Mouse (Mus musculus): Measurements from ENCODE around the gene Gm13030. TPM values are rescaled to one million over a fixed set of nuclear protein-coding genes. Genes with fewer than 3 reads are reported as not detected.
A peak's percentile ranks its signal among the peaks of the same experiment; 100 is the strongest.

Gene Gm13030
- polyA plus RNA-seq, 1 experiment: not detected

DNA sequence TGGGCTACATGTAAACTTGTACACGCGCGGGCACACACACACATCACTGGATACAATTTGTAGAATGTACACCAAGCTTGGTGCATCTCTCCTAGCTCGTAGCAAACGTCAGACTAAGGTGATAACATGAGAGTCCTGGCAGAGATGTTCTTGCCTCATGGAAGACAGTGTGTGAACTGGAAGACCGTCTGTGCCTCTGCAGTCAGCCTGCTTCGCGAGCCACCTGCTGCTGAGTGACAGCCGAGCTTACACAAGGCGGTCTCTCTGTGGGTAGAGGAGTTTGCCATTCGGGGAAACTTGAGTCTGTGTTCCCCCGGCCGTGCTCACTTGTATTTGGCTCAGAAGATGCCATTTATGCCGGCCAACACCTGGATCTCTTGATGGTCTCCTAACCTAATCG, 15.3 kb downstream of the Gm13030 start:
- Histone ChIP-seq H3K27ac (ENCODE audit: insufficient read depth, low read depth, low read length) (no peak overlapping the region), H3K4me3 (ENCODE audit: insufficient read depth, low read depth, low read length) (no peak overlapping the region), H3K4me1 (ENCODE audit: control insufficient read depth, insufficient read depth, low read length) (peaks cover 11% of the 10 kb centered on the region)
- WGBS: 77% methylated on average over 15 of the region's 15 CpGs
- TF ChIP-seq CTCF (IDR thresholded peaks at IDR 0.05; ENCODE audit: insufficient read depth, low read depth, low read length) (no peak), POLR2A (IDR thresholded peaks at IDR 0.05; ENCODE audit: insufficient read depth, low read depth, low read length) (no peak)

- TF ChIP-seq POLR2A (IDR thresholded peaks at IDR 0.05; ENCODE audit: insufficient read depth, low read depth, low read length) (no peak), CTCF (IDR thresholded peaks at IDR 0.05; ENCODE audit: insufficient read depth, low read depth, low read length) (no peak)
- WGBS: 69% methylated on average over 10 of the region's 10 CpGs
- H3K27ac ChIP-seq (ENCODE audit: insufficient read depth, low read depth, low read length): no peak overlapping the region
- peaks cover 11% of the 10 kb centered on the region for H3K4me1 ChIP-seq (ENCODE audit: control insufficient read depth, insufficient read depth, low read length)
- no peak overlapping the region for H3K4me3 ChIP-seq (ENCODE audit: insufficient read depth, low read depth, low read length)
Observed at GRCm38 (mm10) chr4:138857576-138857975, 16.2 kb downstream of the Gm13030 start.

DNA sequence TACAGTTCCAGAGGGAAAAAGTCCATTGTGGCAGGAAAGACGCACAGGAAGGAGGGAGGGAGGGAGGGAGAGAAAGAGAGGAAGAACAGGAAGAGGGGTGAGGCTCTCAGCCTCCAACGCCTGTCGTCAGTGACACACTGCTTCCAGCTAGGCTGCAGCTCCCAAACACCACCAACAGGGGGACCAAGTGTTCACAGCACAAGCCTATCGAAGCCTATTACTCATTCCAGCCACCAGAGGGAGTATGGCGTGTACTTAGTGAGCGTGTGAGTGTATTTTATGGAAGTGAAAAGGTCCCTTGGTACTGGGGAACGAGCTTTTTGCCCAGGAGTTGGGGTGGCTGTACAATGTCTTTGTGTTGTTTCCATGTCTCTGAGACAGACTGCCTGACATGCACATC, 17.3 kb downstream of the Gm13030 start:
- WGBS: 11% methylated on average over 7 of the region's 7 CpGs
- Histone ChIP-seq H3K4me1 (ENCODE audit: control insufficient read depth, insufficient read depth, low read length) (peaks cover 11% of the 10 kb centered on the region), H3K4me3 (ENCODE audit: insufficient read depth, low read depth, low read length) (no peak overlapping the region), H3K27ac (ENCODE audit: insufficient read depth, low read depth, low read length) (no peak overlapping the region)
- peak; percentile 37; the same call in 1 of the 2 replicates for TF ChIP-seq CTCF (IDR thresholded peaks at IDR 0.05; ENCODE audit: insufficient read depth, low read depth, low read length)
- no peak for TF ChIP-seq POLR2A (IDR thresholded peaks at IDR 0.05; ENCODE audit: insufficient read depth, low read depth, low read length)

- Histone ChIP-seq H3K27ac (ENCODE audit: insufficient read depth, low read depth, low read length) (no peak overlapping the region), H3K4me1 (ENCODE audit: control insufficient read depth, insufficient read depth, low read length) (peaks cover 9% of the 10 kb centered on the region), H3K4me3 (ENCODE audit: insufficient read depth, low read depth, low read length) (no peak overlapping the region)
- TF ChIP-seq POLR2A (IDR thresholded peaks at IDR 0.05; ENCODE audit: insufficient read depth, low read depth, low read length) (no peak), CTCF (IDR thresholded peaks at IDR 0.05; ENCODE audit: insufficient read depth, low read depth, low read length) (no peak)
- 63% methylated on average over 9 of the region's 9 CpGs for WGBS
Observed at GRCm38 (mm10) chr4:138855092-138855632, 18.6 kb downstream of the Gm13030 start.

DNA sequence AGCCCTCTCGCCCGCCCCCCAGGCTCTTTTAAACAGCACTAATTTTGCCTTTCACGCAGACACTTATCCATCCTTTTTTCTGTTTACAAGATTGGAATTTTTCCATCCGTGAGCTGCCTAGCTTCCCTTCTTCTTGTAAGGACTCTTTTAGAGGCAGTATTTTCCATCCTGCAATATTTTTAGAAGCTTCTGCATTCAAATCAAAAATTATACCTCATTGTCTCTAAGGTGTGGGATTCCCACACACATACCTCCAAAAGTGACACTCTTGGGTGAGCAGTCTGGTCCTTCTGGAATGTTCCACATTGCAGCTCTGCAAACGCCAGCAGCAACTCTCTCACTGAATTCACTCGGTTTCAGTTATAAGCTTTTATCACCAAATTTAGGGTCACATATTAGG, 20.8 kb downstream of the Gm13030 start:
- 70% methylated on average over 6 of the region's 6 CpGs for WGBS
- Histone ChIP-seq H3K4me1 (ENCODE audit: control insufficient read depth, insufficient read depth, low read length) (peaks cover 2% of the 10 kb centered on the region; the same call in 1 of the 2 replicates), H3K4me3 (ENCODE audit: insufficient read depth, low read depth, low read length) (no peak overlapping the region), H3K27ac (ENCODE audit: insufficient read depth, low read depth, low read length) (no peak overlapping the region)
- TF ChIP-seq POLR2A (IDR thresholded peaks at IDR 0.05; ENCODE audit: insufficient read depth, low read depth, low read length) (no peak), CTCF (IDR thresholded peaks at IDR 0.05; ENCODE audit: insufficient read depth, low read depth, low read length) (no peak)

GRCm38 (mm10) chr4:138851463-138851862, 22.3 kb downstream of the Gm13030 start:
- TF ChIP-seq CTCF (IDR thresholded peaks at IDR 0.05; ENCODE audit: insufficient read depth, low read depth, low read length) (peak; percentile 89), POLR2A (IDR thresholded peaks at IDR 0.05; ENCODE audit: insufficient read depth, low read depth, low read length) (no peak)
- no peak overlapping the region for H3K27ac ChIP-seq (ENCODE audit: insufficient read depth, low read depth, low read length)

GRCm38 (mm10) chr4:138841386-138841785, 32.4 kb downstream of the Gm13030 start:
- 22% methylated on average over 7 of the region's 7 CpGs for WGBS
- TF ChIP-seq POLR2A (IDR thresholded peaks at IDR 0.05; ENCODE audit: insufficient read depth, low read depth, low read length) (no peak), CTCF (IDR thresholded peaks at IDR 0.05; ENCODE audit: insufficient read depth, low read depth, low read length) (no peak)
- peaks cover 7% of the 10 kb centered on the region for H3K4me1 ChIP-seq (ENCODE audit: control insufficient read depth, insufficient read depth, low read length)
- peak overlapping the region; percentile 25; the same call in 1 of the 2 replicates for H3K27ac ChIP-seq (ENCODE audit: insufficient read depth, low read depth, low read length)
- H3K4me3 ChIP-seq (ENCODE audit: insufficient read depth, low read depth, low read length): no peak overlapping the region

More at GRCm38 (mm10) chr4:138851463-138851862, 22.3 kb downstream of the Gm13030 start:
- Histone ChIP-seq H3K4me1 (ENCODE audit: control insufficient read depth, insufficient read depth, low read length) (peaks cover 2% of the 10 kb centered on the region; the same call in 1 of the 2 replicates), H3K4me3 (ENCODE audit: insufficient read depth, low read depth, low read length) (no peak overlapping the region)
- WGBS: 2% methylated on average over 4 of the region's 4 CpGs

- Histone ChIP-seq H3K4me1 (ENCODE audit: control insufficient read depth, insufficient read depth, low read length) (peaks cover 7% of the 10 kb centered on the region), H3K4me3 (ENCODE audit: insufficient read depth, low read depth, low read length) (no peak overlapping the region), H3K27ac (ENCODE audit: insufficient read depth, low read depth, low read length) (no peak overlapping the region)
- 88% methylated on average over 8 of the region's 8 CpGs for WGBS
- TF ChIP-seq POLR2A (IDR thresholded peaks at IDR 0.05; ENCODE audit: insufficient read depth, low read depth, low read length) (no peak), CTCF (IDR thresholded peaks at IDR 0.05; ENCODE audit: insufficient read depth, low read depth, low read length) (no peak)
Observed at GRCm38 (mm10) chr4:138840726-138841125, 33.0 kb downstream of the Gm13030 start.

DNA sequence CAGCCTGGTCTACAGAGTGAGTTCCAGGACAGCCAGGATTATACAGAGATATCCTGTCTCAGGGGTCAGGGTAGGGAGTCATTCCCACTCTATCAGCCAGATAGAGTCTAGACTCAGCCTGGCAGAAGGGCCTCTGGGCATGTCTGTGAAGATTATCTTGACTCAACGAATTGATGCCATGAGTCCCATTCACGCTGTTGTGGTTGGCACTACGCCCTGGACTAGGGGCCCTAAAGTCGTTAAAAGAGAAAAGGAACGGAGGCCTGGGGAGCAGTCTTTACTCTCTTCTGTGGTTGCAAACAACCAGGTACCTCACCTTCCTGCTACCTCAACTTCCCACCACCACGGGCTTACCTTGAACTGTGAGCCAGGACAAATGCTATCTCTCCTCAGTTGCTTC, 34.0 kb downstream of the Gm13030 start:
- TF ChIP-seq POLR2A (IDR thresholded peaks at IDR 0.05; ENCODE audit: insufficient read depth, low read depth, low read length) (no peak), CTCF (IDR thresholded peaks at IDR 0.05; ENCODE audit: insufficient read depth, low read depth, low read length) (no peak)
- Histone ChIP-seq H3K27ac (ENCODE audit: insufficient read depth, low read depth, low read length) (no peak overlapping the region), H3K4me3 (ENCODE audit: insufficient read depth, low read depth, low read length) (no peak overlapping the region), H3K4me1 (ENCODE audit: control insufficient read depth, insufficient read depth, low read length) (peaks cover 7% of the 10 kb centered on the region)
- WGBS: 81% methylated on average over 6 of the region's 6 CpGs
